Mouse (Mus musculus) midbrain, embryonic 11.5 days (tissue): ENCODE results near the gene Insl5. TPM values are rescaled to one million over a fixed set of nuclear protein-coding genes. Genes with fewer than 3 reads are reported as not detected.

Experiments
- ATAC-seq: fragments of 200-750 bp; cut with Nextera tagmentation; 2 replicates; pipeline ENCODE4 v1.8.0; 2017; ENCODE audit warnings: moderate TSS enrichment, moderate library complexity; ENCODE audit not compliant: low FRiP score
- DNase-seq: peaks from one replicate; pipeline ENCODE4 v3.0.0; 2015; ENCODE audit warnings: low spot score; ENCODE audit errors: missing footprints
- H3K27ac ChIP-seq: fragments of 300-500 bp; sonication (generic); 2 replicates; pipeline ENCODE4 v1.5.1; 2014; ENCODE audit warnings: low read depth, low read length
- H3K27me3 ChIP-seq: fragments of 300-500 bp; sonication (generic); 2 replicates; pipeline ENCODE4 v1.6.1; 2014; ENCODE audit warnings: mild to moderate bottlenecking, low read length, moderate library complexity, mixed read lengths; ENCODE audit not compliant: control insufficient read depth, insufficient read depth
- H3K36me3 ChIP-seq: fragments of 300-500 bp; sonication (generic); 2 replicates; pipeline ENCODE4 v1.6.1; 2014; ENCODE audit warnings: mild to moderate bottlenecking, low read length, moderate library complexity, mixed read lengths; ENCODE audit not compliant: control insufficient read depth, insufficient read depth
- H3K4me1 ChIP-seq: fragments of 300-500 bp; sonication (generic); 2 replicates; pipeline ENCODE4 v1.6.1; 2014; ENCODE audit warnings: low read length; ENCODE audit not compliant: control insufficient read depth, insufficient read depth
- H3K4me2 ChIP-seq: fragments of 300-500 bp; sonication (generic); 2 replicates; pipeline ENCODE4 v1.6.1; 2014; ENCODE audit warnings: mild to moderate bottlenecking, moderate library complexity
- H3K4me3 ChIP-seq: fragments of 300-500 bp; sonication (generic); 2 replicates; pipeline ENCODE4 v1.5.1; 2014; ENCODE audit warnings: low read depth, low read length
- H3K9ac ChIP-seq: fragments of 300-500 bp; sonication (generic); 2 replicates; pipeline ENCODE4 v1.6.1; 2014; ENCODE audit warnings: low read length
- H3K9me3 ChIP-seq: fragments of 300-500 bp; sonication (generic); 2 replicates; pipeline ENCODE4 v1.6.1; 2016; ENCODE audit warnings: low read length; ENCODE audit not compliant: control insufficient read depth
- WGBS: fragments of 180-500 bp; shearing (Covaris S2); extraction: QIAGEN DNeasy Blood & Tissue Kit; methylation state at CpG from one replicate; pipeline ENCODE4 v1.1.7; 2014; 5-methylcytosine and 5-hydroxymethylcytosine counted together
- polyA plus RNA-seq: library from polyadenylated mRNA; unstranded; fragments of >200 nt; fragmentation: Nextera tagmentation; extraction: Ambion mirVana; gene quantifications from 2 replicates; pipeline ENCODE4 v1.2.1, GENCODE M21; 2014

Gene Insl5
- polyA plus RNA-seq, result 0.23 and 0.43 TPM in 2 replicates

- Histone ChIP-seq H3K27ac (no peak within 1 kb of the TSS), H3K9me3 (no peaks in the 10 kb centered on the region), H3K36me3 (no peaks in the 10 kb centered on the region), H3K27me3 (no peaks in the 10 kb centered on the region), H3K4me2 (no peak within 1 kb of the TSS), H3K9ac (no peak within 1 kb of the TSS), H3K4me1 (no peaks in the 10 kb centered on the region), H3K4me3 (no peak within 1 kb of the TSS)
- ATAC-seq (no peak), DNase-seq (no peak)
- WGBS, result 94% methylated on average over 4 of the region's 4 CpGs
Measured at GRCm38 (mm10) chr4:103026621-103027020, at the start of gene Insl5. Gene Insl5, minus strand, starts transcription at chr4:103026842.

GRCm38 (mm10) chr4:103070631-103071030 is 44.0 kb upstream of the Insl5 start:
- no peaks in the 10 kb centered on the region for H3K27me3 ChIP-seq
- H3K4me2 ChIP-seq, result no peak overlapping the region
- no peaks in the 10 kb centered on the region for H3K9me3 ChIP-seq
- 78% methylated on average over 3 of the region's 3 CpGs for WGBS
- ATAC-seq (no peak), DNase-seq (no peak)
- H3K36me3 ChIP-seq, result no peaks in the 10 kb centered on the region
- no peak overlapping the region for H3K27ac ChIP-seq
- no peak overlapping the region for H3K4me3 ChIP-seq
- no peak overlapping the region for H3K9ac ChIP-seq
- peaks cover 3% of the 10 kb centered on the region for H3K4me1 ChIP-seq

GRCm38 (mm10) chr4:103067906-103068655 is 41.4 kb upstream of the Insl5 start:
- Histone ChIP-seq H3K27me3 (no peaks in the 10 kb centered on the region), H3K4me1 (peaks cover 3% of the 10 kb centered on the region), H3K9ac (no peak overlapping the region), H3K4me3 (no peak overlapping the region), H3K9me3 (no peaks in the 10 kb centered on the region), H3K36me3 (no peaks in the 10 kb centered on the region), H3K4me2 (no peak overlapping the region), H3K27ac (no peak overlapping the region)
- DNase-seq (no peak), ATAC-seq (no peak)
- WGBS, result 47% methylated on average over 6 of the region's 6 CpGs

- H3K4me1 ChIP-seq, result peaks cover 3% of the 10 kb centered on the region
- H3K4me3 ChIP-seq, result no peak overlapping the region
- H3K9ac ChIP-seq, result no peak overlapping the region
- H3K9me3 ChIP-seq, result no peaks in the 10 kb centered on the region
- DNase-seq (no peak), ATAC-seq (no peak)
- H3K36me3 ChIP-seq, result no peaks in the 10 kb centered on the region
- no peak overlapping the region for H3K4me2 ChIP-seq
- WGBS, result 78% methylated on average over 5 of the region's 5 CpGs
- H3K27me3 ChIP-seq, result no peaks in the 10 kb centered on the region
- no peak overlapping the region for H3K27ac ChIP-seq
Measured at GRCm38 (mm10) chr4:103064976-103065375, 38.3 kb upstream of the Insl5 start.

GRCm38 (mm10) chr4:103064421-103064820 is 37.8 kb upstream of the Insl5 start:
- peak; percentile 26 for DNase-seq
- Histone ChIP-seq H3K9me3 (no peaks in the 10 kb centered on the region), H3K4me2 (no peak overlapping the region), H3K27me3 (no peaks in the 10 kb centered on the region), H3K4me3 (no peak overlapping the region), H3K9ac (no peak overlapping the region), H3K36me3 (no peaks in the 10 kb centered on the region), H3K27ac (no peak overlapping the region), H3K4me1 (peaks cover 3% of the 10 kb centered on the region)
- ATAC-seq, result no peak
- 81% methylated on average over 2 of the region's 2 CpGs for WGBS

- WGBS, result 90% methylated on average over 5 of the region's 5 CpGs
- Histone ChIP-seq H3K27ac (no peak overlapping the region), H3K4me3 (no peak overlapping the region), H3K9ac (no peak overlapping the region), H3K4me2 (no peak overlapping the region), H3K4me1 (no peaks in the 10 kb centered on the region), H3K9me3 (no peaks in the 10 kb centered on the region), H3K27me3 (no peaks in the 10 kb centered on the region), H3K36me3 (no peaks in the 10 kb centered on the region)
- ATAC-seq, result no peak
- peak; percentile 62 for DNase-seq
Measured at GRCm38 (mm10) chr4:103056909-103057308, 30.3 kb upstream of the Insl5 start.

- Histone ChIP-seq H3K4me2 (no peak overlapping the region), H3K27ac (no peak overlapping the region), H3K9me3 (no peaks in the 10 kb centered on the region; the same call in 1 of the 2 replicates), H3K27me3 (no peaks in the 10 kb centered on the region), H3K9ac (no peak overlapping the region), H3K36me3 (no peaks in the 10 kb centered on the region), H3K4me1 (no peaks in the 10 kb centered on the region), H3K4me3 (no peak overlapping the region)
- WGBS, result 91% methylated on average over 11 of the region's 11 CpGs
- ATAC-seq, result no peak
- DNase-seq, result no peak
Measured at GRCm38 (mm10) chr4:103048046-103048445, 21.4 kb upstream of the Insl5 start.

GRCm38 (mm10) chr4:103042997-103043396 is 16.4 kb upstream of the Insl5 start:
- Histone ChIP-seq H3K27me3 (no peaks in the 10 kb centered on the region), H3K9me3 (no peaks in the 10 kb centered on the region), H3K4me2 (no peak overlapping the region), H3K9ac (no peak overlapping the region), H3K36me3 (no peaks in the 10 kb centered on the region), H3K27ac (no peak overlapping the region), H3K4me1 (no peaks in the 10 kb centered on the region), H3K4me3 (no peak overlapping the region)
- ATAC-seq, result no peak
- DNase-seq, result no peak
- WGBS, result 89% methylated on average over 11 of the region's 11 CpGs

GRCm38 (mm10) chr4:103039838-103040191 is 13.2 kb upstream of the Insl5 start:
- WGBS, result 82% methylated on average over 5 of the region's 5 CpGs
- no peaks in the 10 kb centered on the region for H3K36me3 ChIP-seq
- no peak overlapping the region for H3K9ac ChIP-seq
- H3K9me3 ChIP-seq, result no peaks in the 10 kb centered on the region
- ATAC-seq (no peak), DNase-seq (no peak)
- H3K27ac ChIP-seq, result no peak overlapping the region
- H3K27me3 ChIP-seq, result no peaks in the 10 kb centered on the region
- H3K4me2 ChIP-seq, result no peak overlapping the region
- H3K4me3 ChIP-seq, result no peak overlapping the region
- H3K4me1 ChIP-seq, result no peaks in the 10 kb centered on the region
